Mouse (Mus musculus) spleen, embryonic (tissue): ENCODE measurements at regions not wholly inside any gene's neighbourhood (a gene's known extent, or its start where the extent isn't known, plus 50 kb on each side); places are given as distances from the start of the nearest gene placed in this dataset.

Experiments
- CTCF ChIA-PET: fragments of 350-600 bp; sonication (Branson Sonifier 250); formaldehyde crosslinking; loops from one replicate; lab custom pipeline; 2022; lab: Charles Lee

DNA sequence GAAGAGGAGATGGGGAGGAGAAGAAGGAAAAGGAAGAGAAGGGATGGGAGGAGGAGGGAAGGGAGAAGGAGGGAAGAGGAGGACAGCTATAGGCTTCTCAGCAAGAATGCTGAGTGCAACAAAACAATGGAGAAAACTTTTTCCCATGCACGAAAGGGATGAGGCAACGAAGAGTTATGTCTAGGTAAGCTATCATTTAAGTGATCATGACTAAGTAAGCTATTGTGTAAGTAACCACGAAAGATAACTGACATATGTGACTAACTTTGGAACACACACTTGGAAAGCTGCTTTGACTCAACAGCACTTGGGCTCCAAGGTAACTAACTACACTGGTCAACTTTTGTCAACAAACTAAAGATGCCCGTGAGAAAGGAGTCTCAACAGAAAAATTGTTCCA is 50.9 kb upstream of the Fstl1 start:
- CTCF ChIA-PET: no interaction called here

DNA sequence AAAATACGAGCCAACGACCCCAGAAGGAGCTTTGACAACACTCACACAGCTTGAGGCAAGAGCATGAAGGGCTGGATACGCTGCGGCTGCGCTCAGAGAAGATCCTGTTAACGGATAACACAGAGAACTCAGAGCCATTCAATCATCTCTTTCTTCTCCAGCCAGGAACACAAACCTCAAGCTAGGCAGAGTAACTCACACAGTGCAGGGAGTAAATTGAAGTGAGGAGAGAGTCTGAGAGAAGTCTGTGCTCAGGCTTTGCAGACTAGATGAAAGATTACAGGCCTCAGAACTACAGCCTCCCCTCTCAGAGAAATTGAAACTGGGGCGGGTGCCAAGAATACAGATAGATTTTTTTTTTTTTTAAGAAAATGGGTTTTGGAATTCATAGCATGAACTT is 60.9 kb upstream of the Ndufb4 start:
- CTCF ChIA-PET: no interaction called here

DNA sequence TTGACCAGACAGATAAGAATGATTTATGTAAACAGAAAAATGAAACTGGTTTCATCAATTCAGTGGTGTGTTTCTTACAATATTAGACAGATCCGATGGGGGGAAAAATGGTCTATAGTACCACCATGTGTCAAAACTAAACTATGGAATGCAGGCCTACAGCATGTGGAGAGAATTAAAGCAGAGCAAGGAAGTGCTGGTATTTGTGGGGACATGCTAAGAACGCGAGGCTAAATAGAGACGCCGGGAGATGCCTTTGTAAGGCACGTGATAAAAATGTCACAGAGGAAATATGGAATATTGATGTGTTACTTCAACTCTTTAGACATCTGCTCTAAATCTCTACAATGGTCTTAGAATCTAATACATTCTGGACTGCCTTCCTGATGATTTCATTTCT is 60.0 kb upstream of the Ndufb4 start:
- CTCF ChIA-PET: no interaction called here

DNA sequence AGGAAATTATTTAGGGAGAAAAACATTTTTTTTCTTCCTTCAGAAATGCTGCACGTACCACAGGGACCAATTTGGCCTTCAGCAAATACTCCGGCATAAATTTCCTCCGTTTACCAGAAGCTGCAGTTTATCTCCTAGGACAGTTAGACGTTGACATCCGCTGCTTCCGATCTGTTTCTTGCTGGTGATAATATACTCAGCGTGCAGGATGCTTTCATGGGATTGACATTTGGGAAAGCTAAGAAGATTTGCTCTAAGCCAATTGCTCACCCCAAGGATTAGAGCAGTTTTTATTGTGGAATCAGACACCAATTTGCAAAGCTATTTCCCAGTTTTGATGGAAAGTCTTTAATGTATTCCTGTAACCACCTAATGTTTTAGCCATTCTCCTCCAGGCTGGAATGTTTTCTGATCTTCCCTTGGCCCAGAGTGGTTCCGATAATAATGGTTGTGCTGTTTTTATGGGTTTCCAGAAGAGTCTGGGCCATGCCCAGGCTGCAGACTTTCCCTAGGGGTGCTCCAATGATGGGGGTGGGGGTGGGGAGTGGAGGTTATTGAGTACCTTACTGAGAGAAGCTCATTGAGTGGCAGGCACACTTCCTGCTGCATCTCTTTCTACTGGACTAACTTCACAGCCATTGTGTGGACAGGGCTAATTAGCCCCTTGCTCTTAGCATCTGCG is 52.1 kb upstream of the Ndufb4 start:
- CTCF ChIA-PET: interaction anchor here (0.5 kb wide), 1 partner anchor 23 kb away, joined by 3 read pairs; no protein-coding TSS in a partner anchor

DNA sequence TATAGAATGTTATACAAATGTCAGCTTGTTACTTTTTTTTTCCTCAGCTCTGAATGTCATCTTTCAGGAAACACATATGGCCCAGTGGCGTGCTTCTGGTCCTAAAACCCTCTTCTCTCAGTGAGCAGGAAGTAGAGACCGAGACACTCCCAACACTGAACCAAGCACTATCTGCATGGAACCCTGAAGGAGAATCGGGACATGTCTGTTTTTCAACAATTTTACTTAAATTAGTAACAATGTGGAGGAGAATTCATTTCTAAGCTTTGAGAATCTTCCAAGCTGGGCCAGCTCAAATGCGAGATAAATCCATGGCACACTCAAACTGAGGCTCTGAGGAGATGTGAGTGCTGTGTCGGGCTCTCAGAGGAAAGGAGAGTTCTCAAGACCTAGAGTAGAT is 51.0 kb upstream of the Ndufb4 start:
- CTCF ChIA-PET: no interaction called here

DNA sequence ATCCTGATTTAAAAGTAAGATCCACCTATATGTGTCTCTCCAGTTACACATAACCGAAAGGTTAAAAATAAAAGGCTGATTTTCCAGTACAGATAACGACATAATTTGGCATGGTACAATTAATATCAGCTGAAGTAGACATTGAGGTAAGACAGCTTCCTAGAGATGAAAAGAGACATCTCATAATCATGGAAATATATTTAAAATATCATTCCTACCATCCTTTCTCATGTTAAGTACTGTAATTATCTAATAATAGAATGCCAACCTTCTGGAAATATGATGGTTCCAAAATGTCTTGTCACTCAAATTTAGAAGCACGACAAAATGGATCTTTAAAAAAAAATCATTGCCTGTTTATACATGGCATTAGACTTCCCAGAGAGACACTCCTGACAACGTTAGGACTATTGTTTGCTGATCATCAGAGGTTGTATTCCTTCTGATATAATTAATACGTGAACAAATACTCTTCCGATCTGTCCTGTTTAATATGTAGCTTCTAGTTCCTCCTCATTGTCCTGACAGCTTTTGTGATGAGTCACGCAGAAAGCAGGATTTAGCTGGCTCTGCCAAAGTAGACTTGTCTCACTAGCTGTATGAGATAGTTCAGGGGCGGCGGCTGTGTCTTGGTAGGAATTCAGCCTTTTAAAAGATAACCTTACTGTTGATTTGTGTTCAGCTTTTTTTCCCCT is 50.4 kb upstream of the Ndufb4 start:
- CTCF ChIA-PET: no interaction called here
